Mouse (Mus musculus): ENCODE measurements around the gene Trp53rkb.

GRCm38 (mm10) chr2:166764051-166764450, 28.3 kb upstream of the Trp53rkb start:
- TF ChIP-seq CTCF (IDR thresholded peaks at IDR 0.05) (no peak), POLR2A (IDR thresholded peaks at IDR 0.05; ENCODE audit: insufficient read depth, low read depth, low read length) (no peak), EP300 (IDR thresholded peaks at IDR 0.05; ENCODE audit: insufficient read depth, low read depth, low read length) (no peak)

Measured in heart, adult 2 months (tissue).